Mouse (Mus musculus) intestine, embryonic 16.5 days (tissue): ENCODE measurements around the gene Zfhx3. TPM values are rescaled to one million over a fixed set of nuclear protein-coding genes. Genes with fewer than 3 reads are reported as not detected.
A peak's percentile ranks its signal among the peaks of the same experiment; 100 is the strongest.

ENCODE experiments used
- ATAC-seq: fragments of 200-750 bp; cut with Nextera tagmentation; 2 replicates; pipeline ENCODE4 v1.8.0; 2017; ENCODE audit warnings: moderate TSS enrichment, moderate library complexity
- H3K27ac ChIP-seq: fragments of 300-500 bp; sonication (generic); 2 replicates; pipeline ENCODE4 v1.5.1; 2014; ENCODE audit warnings: mild to moderate bottlenecking, low read length
- H3K27me3 ChIP-seq: fragments of 300-500 bp; sonication (generic); replicated peaks from 2 replicates; pipeline ENCODE4 v1.6.1; 2014; ENCODE audit warnings: low read length, control low read depth, mixed read lengths; ENCODE audit not compliant: control insufficient read depth, insufficient read depth
- H3K36me3 ChIP-seq: fragments of 300-500 bp; sonication (generic); 2 replicates; pipeline ENCODE4 v1.6.1; 2014; ENCODE audit warnings: low read length, control low read depth; ENCODE audit not compliant: control insufficient read depth, insufficient read depth
- H3K4me1 ChIP-seq: fragments of 300-500 bp; sonication (generic); 2 replicates; pipeline ENCODE4 v1.6.1; 2014; ENCODE audit warnings: low read length, control low read depth, mixed read lengths; ENCODE audit not compliant: control insufficient read depth, insufficient read depth
- H3K4me2 ChIP-seq: fragments of 300-500 bp; sonication (generic); 2 replicates; pipeline ENCODE4 v1.6.1; 2014; ENCODE audit warnings: low read depth, low read length, control low read depth
- H3K4me3 ChIP-seq: fragments of 300-500 bp; sonication (generic); 2 replicates; pipeline ENCODE4 v1.5.1; 2014; ENCODE audit warnings: mild to moderate bottlenecking, low read length
- H3K9ac ChIP-seq: fragments of 300-500 bp; sonication (generic); 2 replicates; pipeline ENCODE4 v1.6.1; 2014; ENCODE audit warnings: low read depth, low read length
- H3K9me3 ChIP-seq: fragments of 300-500 bp; sonication (generic); 2 replicates; pipeline ENCODE4 v1.6.1; 2016; ENCODE audit warnings: low read length, control low read depth; ENCODE audit not compliant: control insufficient read depth
- WGBS: fragments of 180-500 bp; shearing (Covaris S2); extraction: QIAGEN DNeasy Blood & Tissue Kit; methylation state at CpG from one replicate; pipeline ENCODE4 v1.1.7; 2014; 5-methylcytosine and 5-hydroxymethylcytosine counted together
- polyA plus RNA-seq: library from polyadenylated mRNA; unstranded; fragments of >200 nt; fragmentation: Nextera tagmentation; extraction: Ambion mirVana; gene quantifications from 2 replicates; pipeline ENCODE4 v1.2.1, GENCODE M21; 2015

The Zfhx3 gene
- polyA plus RNA-seq, 1 experiment from 2014 or later, result 6.1 TPM

GRCm38 (mm10) chr8:108773436-108773835, 831.0 kb downstream of the Zfhx3 start:
- 78% methylated on average over 6 of the region's 6 CpGs for WGBS
- peaks cover 5% of the 10 kb centered on the region for H3K4me1 ChIP-seq

GRCm38 (mm10) chr8:108778063-108778462, 835.6 kb downstream of the Zfhx3 start:
- H3K4me3 ChIP-seq, result no peak overlapping the region
- ATAC-seq, result 0 out of 2 replicates have a peak, but pooled peaks have one; percentile 31

More at GRCm38 (mm10) chr8:108773436-108773835, 831.0 kb downstream of the Zfhx3 start:
- H3K9me3 ChIP-seq, result no peaks in the 10 kb centered on the region
- no peak overlapping the region for H3K27ac ChIP-seq
- no peak overlapping the region for H3K9ac ChIP-seq
- H3K4me3 ChIP-seq, result no peak overlapping the region
- no peak overlapping the region for H3K4me2 ChIP-seq
- H3K36me3 ChIP-seq, result no peaks in the 10 kb centered on the region
- ATAC-seq, result no peak
- no peaks in the 10 kb centered on the region for H3K27me3 ChIP-seq

GRCm38 (mm10) chr8:108778551-108778950, 836.1 kb downstream of the Zfhx3 start:
- H3K27me3 ChIP-seq, result no peaks in the 10 kb centered on the region
- no peak overlapping the region for H3K4me3 ChIP-seq
- no peak overlapping the region for H3K4me2 ChIP-seq
- WGBS, result 76% methylated on average over 9 of the region's 9 CpGs
- H3K4me1 ChIP-seq, result peaks cover 5% of the 10 kb centered on the region
- ATAC-seq, result no peak
- no peak overlapping the region for H3K9ac ChIP-seq
- H3K9me3 ChIP-seq, result no peaks in the 10 kb centered on the region
- no peak overlapping the region for H3K27ac ChIP-seq
- no peaks in the 10 kb centered on the region for H3K36me3 ChIP-seq

More at GRCm38 (mm10) chr8:108778063-108778462, 835.6 kb downstream of the Zfhx3 start:
- Histone ChIP-seq H3K4me1 (peaks cover 5% of the 10 kb centered on the region), H3K36me3 (no peaks in the 10 kb centered on the region), H3K27ac (no peak overlapping the region), H3K27me3 (no peaks in the 10 kb centered on the region), H3K4me2 (no peak overlapping the region), H3K9ac (no peak overlapping the region), H3K9me3 (no peaks in the 10 kb centered on the region)
- 82% methylated on average over 12 of the region's 12 CpGs for WGBS

GRCm38 (mm10) chr8:108780766-108781165, 838.3 kb downstream of the Zfhx3 start:
- WGBS, result 85% methylated on average over 6 of the region's 6 CpGs
- Histone ChIP-seq H3K27me3 (no peaks in the 10 kb centered on the region), H3K4me2 (no peak overlapping the region), H3K9me3 (no peaks in the 10 kb centered on the region), H3K36me3 (no peaks in the 10 kb centered on the region), H3K4me1 (peaks cover 5% of the 10 kb centered on the region; the same call in 1 of the 2 replicates), H3K9ac (no peak overlapping the region), H3K4me3 (no peak overlapping the region), H3K27ac (no peak overlapping the region)
- ATAC-seq, result no peak

- Histone ChIP-seq H3K9me3 (no peaks in the 10 kb centered on the region), H3K4me3 (no peak overlapping the region), H3K4me2 (no peak overlapping the region), H3K27ac (no peak overlapping the region), H3K36me3 (no peaks in the 10 kb centered on the region), H3K27me3 (no peaks in the 10 kb centered on the region), H3K9ac (no peak overlapping the region), H3K4me1 (peaks cover 5% of the 10 kb centered on the region; the same call in 1 of the 2 replicates)
- ATAC-seq, result no peak
- 63% methylated on average over 5 of the region's 5 CpGs for WGBS
Measured at GRCm38 (mm10) chr8:108781192-108781591, 838.7 kb downstream of the Zfhx3 start.

GRCm38 (mm10) chr8:108783155-108783554, 840.7 kb downstream of the Zfhx3 start:
- Histone ChIP-seq H3K4me2 (no peak overlapping the region), H3K4me3 (no peak overlapping the region), H3K36me3 (no peaks in the 10 kb centered on the region), H3K4me1 (peaks cover under 1% of the 10 kb centered on the region; the same call in 1 of the 2 replicates), H3K9ac (no peak overlapping the region), H3K27ac (no peak overlapping the region), H3K9me3 (no peaks in the 10 kb centered on the region), H3K27me3 (no peaks in the 10 kb centered on the region)
- no peak for ATAC-seq
- WGBS, result 43% methylated on average over 9 of the region's 10 CpGs

GRCm38 (mm10) chr8:108788156-108788761, 845.8 kb downstream of the Zfhx3 start:
- peaks cover 24% of the 10 kb centered on the region for H3K4me1 ChIP-seq
- H3K4me2 ChIP-seq, result no peak overlapping the region
- no peak overlapping the region for H3K27ac ChIP-seq
- H3K9ac ChIP-seq, result no peak overlapping the region
- no peak overlapping the region for H3K4me3 ChIP-seq
- H3K36me3 ChIP-seq, result peaks cover 12% of the 10 kb centered on the region
- ATAC-seq, result no peak
- peaks cover 9% of the 10 kb centered on the region; the same call in 1 of the 2 replicates for H3K9me3 ChIP-seq
- no peaks in the 10 kb centered on the region for H3K27me3 ChIP-seq
- 41% methylated on average over 6 of the region's 6 CpGs for WGBS

- WGBS, result 51% methylated on average over 10 of the region's 10 CpGs
- H3K4me3 ChIP-seq, result no peak overlapping the region
- H3K9me3 ChIP-seq, result peaks cover 9% of the 10 kb centered on the region; the same call in 1 of the 2 replicates
- H3K27me3 ChIP-seq, result no peaks in the 10 kb centered on the region
- H3K4me1 ChIP-seq, result peaks cover 24% of the 10 kb centered on the region
- no peak overlapping the region for H3K9ac ChIP-seq
- ATAC-seq, result no peak
- H3K4me2 ChIP-seq, result no peak overlapping the region
- H3K27ac ChIP-seq, result no peak overlapping the region
- H3K36me3 ChIP-seq, result peaks cover 17% of the 10 kb centered on the region
Measured at GRCm38 (mm10) chr8:108788762-108789157, 846.3 kb downstream of the Zfhx3 start.

- no peak overlapping the region for H3K9ac ChIP-seq
- peak; percentile 62 for ATAC-seq
- H3K27ac ChIP-seq, result peak overlapping the region; percentile 10; the same call in 1 of the 2 replicates
- H3K27me3 ChIP-seq, result no peaks in the 10 kb centered on the region
- peaks cover 24% of the 10 kb centered on the region for H3K4me1 ChIP-seq
- WGBS, result 50% methylated on average over 14 of the region's 14 CpGs
- H3K4me2 ChIP-seq, result no peak overlapping the region
- no peak overlapping the region for H3K4me3 ChIP-seq
- H3K9me3 ChIP-seq, result peaks cover 13% of the 10 kb centered on the region; the same call in 1 of the 2 replicates
- peaks cover 31% of the 10 kb centered on the region for H3K36me3 ChIP-seq
Measured at GRCm38 (mm10) chr8:108790559-108791293, 848.3 kb downstream of the Zfhx3 start.
